Mouse (Mus musculus) embryo, embryonic 10.5 days (tissue): Measurements from ENCODE around the gene Olfr1233.

Experiments
- DNase-seq: peaks from one replicate; pipeline ENCODE4 v3.0.0-alpha.2; 2015; ENCODE audit warnings: low spot score

Gene Olfr1233

DNA sequence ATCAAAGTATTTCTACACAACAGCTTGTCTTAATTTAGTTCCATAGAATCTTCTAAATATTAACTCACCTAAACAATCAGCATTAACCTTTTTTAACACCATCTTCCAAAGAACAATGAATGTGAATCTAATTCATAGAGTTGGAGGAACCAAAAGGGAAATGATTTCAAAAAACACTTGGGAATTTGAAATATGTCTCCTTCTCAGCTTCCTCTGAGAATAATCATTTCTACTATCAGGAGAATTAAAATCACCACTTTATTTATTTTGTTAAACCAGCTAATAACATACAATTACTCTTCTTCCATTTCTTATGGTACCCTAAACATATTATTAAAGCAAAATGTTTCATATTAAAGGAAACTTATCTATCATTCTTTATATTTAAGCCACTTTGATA lies at the start of gene Olfr1233:
Olfr1233 (minus strand) TSS at position 101 of the 400 bp plus-strand sequence.
- DNase-seq = no peak

DNA sequence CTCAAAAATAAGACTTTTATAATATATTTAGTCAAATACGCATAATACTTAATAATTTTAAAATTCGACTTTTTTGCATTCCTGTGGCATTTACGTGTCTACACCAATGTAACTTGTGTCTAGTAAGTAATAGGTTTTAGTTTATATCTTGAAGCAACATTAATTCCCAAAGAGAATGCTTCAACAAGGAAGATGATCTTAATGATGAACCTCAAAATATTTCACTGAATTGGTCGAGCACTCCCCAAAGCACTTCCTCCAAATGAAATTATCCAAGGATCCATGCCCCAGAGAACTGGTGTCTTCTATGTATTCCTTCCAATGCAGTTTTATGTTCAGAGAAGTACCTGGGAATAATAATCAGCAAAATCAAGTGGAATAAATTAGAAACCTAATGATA lies 22.6 kb upstream of the Olfr1233 start, which contains the start of gene Olfr1234:
Olfr1234 (minus strand) TSS at position 101 of the 400 bp plus-strand sequence.
- DNase-seq = no peak

DNA sequence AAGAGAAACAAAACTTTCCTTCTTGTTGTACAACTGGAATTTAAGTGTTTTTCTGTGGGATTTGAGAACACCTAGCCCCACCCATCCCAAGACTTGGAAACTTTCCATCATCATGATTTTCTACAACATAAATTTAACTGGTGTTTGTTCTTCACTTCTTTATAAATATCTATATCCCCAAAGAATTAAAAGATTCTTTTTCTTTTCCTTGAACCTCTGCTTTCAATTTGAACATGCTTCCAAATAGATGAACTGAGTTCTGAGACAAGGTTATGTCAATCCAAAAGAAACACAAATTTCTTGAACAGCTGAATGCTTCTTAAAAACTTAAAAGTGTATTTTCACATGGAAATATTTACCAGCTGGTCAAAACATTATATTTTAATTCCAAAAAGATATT lies 12.6 kb downstream of the Olfr1233 start, which contains the start of gene Olfr1232:
Olfr1232 (minus strand) TSS at position 101 of the 400 bp plus-strand sequence.
- no peak for DNase-seq

DNA sequence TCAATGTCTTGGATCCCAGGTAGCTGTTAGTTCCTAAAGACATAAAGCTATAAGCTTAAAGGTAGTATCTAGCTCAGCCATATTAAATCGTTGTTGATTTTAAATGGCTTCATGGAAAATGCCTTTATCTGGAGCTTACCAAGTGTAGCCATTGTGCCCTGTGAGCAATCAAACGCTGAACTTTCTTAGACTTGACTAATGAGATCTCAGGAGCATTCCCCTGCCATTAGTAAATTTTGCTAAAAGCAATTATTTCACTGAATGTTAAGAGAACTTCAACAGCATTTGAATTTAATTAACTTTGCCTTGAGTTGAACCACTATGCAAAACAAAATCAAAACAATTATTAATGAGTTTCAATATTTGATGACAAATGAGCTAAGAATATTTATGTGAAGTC lies 35.2 kb downstream of the Olfr1233 start, which contains the start of gene Olfr1231:
Olfr1231 (minus strand) TSS at position 101 of the 400 bp plus-strand sequence.
- no peak for DNase-seq

DNA sequence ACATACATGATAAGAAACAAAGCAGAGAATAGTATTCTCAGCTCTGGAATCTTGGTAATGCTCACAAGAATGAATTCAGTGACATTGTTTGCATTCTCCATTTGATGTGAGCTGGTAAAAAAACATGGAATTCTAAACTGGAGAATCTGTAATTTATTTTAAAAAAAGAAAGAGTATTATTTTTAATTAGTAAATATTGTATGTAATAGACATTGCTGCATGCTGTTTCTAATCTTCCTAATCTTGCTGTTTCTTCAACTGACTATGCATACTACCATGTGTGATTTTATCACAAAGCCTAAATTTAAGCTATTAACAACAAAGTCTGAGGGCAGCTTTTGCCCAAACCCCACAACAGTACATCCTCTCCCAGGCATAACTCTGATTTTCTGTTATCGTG lies 45.0 kb downstream of the Olfr1233 start, which contains the start of gene Olfr1230:
Olfr1230 (minus strand) TSS at position 101 of the 400 bp plus-strand sequence.
- DNase-seq = no peak

DNA sequence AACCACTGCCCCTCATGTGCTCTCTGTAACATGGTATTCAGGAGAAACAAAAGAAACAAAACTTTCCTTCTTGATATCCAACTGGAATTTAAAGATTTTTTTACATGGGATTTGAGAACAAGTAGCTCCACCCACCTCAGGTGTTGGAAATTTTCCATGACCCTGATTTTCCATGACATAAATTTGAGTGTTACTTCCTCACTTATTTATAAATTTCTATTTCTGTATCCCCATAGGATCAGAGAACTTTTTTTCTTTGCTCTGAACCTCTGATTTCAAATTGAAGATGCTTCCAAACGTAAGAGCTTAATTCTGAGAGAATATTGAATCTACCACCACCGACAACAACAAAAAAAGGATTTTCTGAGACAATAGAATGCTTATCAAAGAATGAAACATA lies 54.3 kb downstream of the Olfr1233 start, which contains the start of gene Olfr1229:
Olfr1229 (minus strand) TSS at position 101 of the 400 bp plus-strand sequence.
- DNase-seq = no peak
